Mouse (Mus musculus) kidney, embryonic 14.5 days (tissue): ENCODE measurements around the gene Map2k5. TPM values are rescaled to one million over a fixed set of nuclear protein-coding genes. Genes with fewer than 3 reads are reported as not detected.
A peak's percentile ranks its signal among the peaks of the same experiment; 100 is the strongest.

ENCODE experiments used
- ATAC-seq: fragments of 200-750 bp; cut with Nextera tagmentation; 2 replicates; pipeline ENCODE4 v1.8.0; 2017; ENCODE audit warnings: moderate number of reproducible peaks, mild to moderate bottlenecking, moderate TSS enrichment, moderate library complexity; ENCODE audit not compliant: low FRiP score, low TSS enrichment
- H3K27ac ChIP-seq: fragments of 300-500 bp; sonication (generic); 2 replicates; pipeline ENCODE4 v1.5.1; 2014; ENCODE audit warnings: low read depth, mild to moderate bottlenecking, low read length, moderate library complexity, mixed read lengths
- H3K27me3 ChIP-seq: fragments of 300-500 bp; sonication (generic); 2 replicates; pipeline ENCODE4 v1.6.1; 2014; ENCODE audit warnings: mild to moderate bottlenecking, low read length; ENCODE audit not compliant: control insufficient read depth, insufficient read depth
- H3K36me3 ChIP-seq: fragments of 300-500 bp; sonication (generic); 2 replicates; pipeline ENCODE4 v1.6.1; 2014; ENCODE audit warnings: low read length, mixed read lengths; ENCODE audit not compliant: control insufficient read depth, insufficient read depth
- H3K4me1 ChIP-seq: fragments of 300-500 bp; sonication (generic); 2 replicates; pipeline ENCODE4 v1.6.1; 2014; ENCODE audit warnings: low read length, mixed read lengths; ENCODE audit not compliant: control insufficient read depth, insufficient read depth
- H3K4me2 ChIP-seq: fragments of 300-500 bp; sonication (generic); replicated peaks from 2 replicates; pipeline ENCODE4 v1.6.1; 2014; ENCODE audit warnings: low read depth, mild to moderate bottlenecking, low read length
- H3K4me3 ChIP-seq: fragments of 300-500 bp; sonication (generic); 2 replicates; pipeline ENCODE4 v1.5.1; 2014; ENCODE audit warnings: mild to moderate bottlenecking, low read length
- H3K9ac ChIP-seq: fragments of 300-500 bp; sonication (generic); 2 replicates; pipeline ENCODE4 v1.6.1; 2014; ENCODE audit warnings: low read depth, mild to moderate bottlenecking, low read length, moderate library complexity
- H3K9me3 ChIP-seq: fragments of 300-500 bp; sonication (generic); 2 replicates; pipeline ENCODE4 v1.6.1; 2016; ENCODE audit warnings: low read length; ENCODE audit not compliant: control insufficient read depth
- WGBS: fragments of 180-500 bp; shearing (Covaris S2); extraction: QIAGEN DNeasy Blood & Tissue Kit; methylation state at CpG from one replicate; pipeline ENCODE4 v1.1.7; 2014; 5-methylcytosine and 5-hydroxymethylcytosine counted together
- polyA plus RNA-seq: library from polyadenylated mRNA; unstranded; fragments of >200 nt; fragmentation: Nextera tagmentation; extraction: Ambion mirVana; gene quantifications from 2 replicates; pipeline ENCODE4 v1.2.1, GENCODE M21; 2014

Gene Map2k5
- polyA plus RNA-seq, 1 experiment from 2014 or later = 40.3 TPM

DNA sequence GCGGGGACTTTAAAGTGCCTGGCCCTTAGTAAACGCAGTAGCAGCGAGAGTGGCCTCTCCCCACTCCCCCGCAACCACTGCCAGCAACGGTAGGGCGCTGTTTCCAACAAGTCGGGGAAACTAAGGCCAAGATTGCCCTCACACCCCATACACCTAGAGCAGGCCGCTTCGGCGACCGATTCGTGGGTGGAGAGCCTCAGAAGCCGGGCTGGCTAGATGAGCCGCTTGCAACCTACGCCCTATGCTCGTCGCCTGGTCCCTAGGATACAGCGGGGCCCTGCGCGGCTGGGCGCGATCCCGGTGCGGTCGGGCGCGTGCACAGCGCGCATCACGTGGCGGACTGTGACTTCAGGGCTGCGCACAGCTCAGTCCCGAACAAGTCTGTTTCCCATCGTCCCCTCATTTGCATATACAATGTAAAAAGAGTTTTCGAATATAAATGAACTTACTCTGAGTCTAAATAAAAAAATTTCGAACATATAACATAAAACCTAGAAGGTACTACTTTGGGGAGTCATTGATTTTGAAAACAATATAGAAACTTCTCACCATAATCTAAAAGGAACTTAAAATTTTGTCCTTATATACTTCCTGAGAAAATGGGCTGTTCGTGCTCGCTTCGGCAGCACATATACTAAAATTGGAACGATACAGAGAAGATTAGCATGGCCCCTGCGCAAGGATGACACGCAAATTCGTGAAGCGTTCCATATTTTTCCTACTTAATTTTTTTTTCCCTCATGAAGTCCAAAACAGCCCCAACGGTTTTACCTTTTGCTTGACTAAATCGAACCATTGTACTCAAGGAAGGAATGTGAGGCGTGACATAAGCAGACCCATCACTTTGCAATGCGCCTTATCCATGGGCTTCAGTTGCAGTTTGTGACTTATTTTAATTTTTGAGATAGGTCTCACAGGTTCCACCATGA is 244.8 kb downstream of the Map2k5 start:
- Histone ChIP-seq H3K4me2 (peak overlapping the region; percentile 88), H3K27ac (peak overlapping the region; percentile 65; the same call in 1 of the 2 replicates), H3K4me1 (peaks cover 12% of the 10 kb centered on the region), H3K9ac (peak overlapping the region; percentile 76), H3K36me3 (no peaks in the 10 kb centered on the region), H3K9me3 (no peaks in the 10 kb centered on the region), H3K4me3 (peak overlapping the region; percentile 68), H3K27me3 (peaks cover 46% of the 10 kb centered on the region)
- peak; percentile 98 for ATAC-seq
- WGBS = 1% methylated on average over 48 of the region's 48 CpGs

DNA sequence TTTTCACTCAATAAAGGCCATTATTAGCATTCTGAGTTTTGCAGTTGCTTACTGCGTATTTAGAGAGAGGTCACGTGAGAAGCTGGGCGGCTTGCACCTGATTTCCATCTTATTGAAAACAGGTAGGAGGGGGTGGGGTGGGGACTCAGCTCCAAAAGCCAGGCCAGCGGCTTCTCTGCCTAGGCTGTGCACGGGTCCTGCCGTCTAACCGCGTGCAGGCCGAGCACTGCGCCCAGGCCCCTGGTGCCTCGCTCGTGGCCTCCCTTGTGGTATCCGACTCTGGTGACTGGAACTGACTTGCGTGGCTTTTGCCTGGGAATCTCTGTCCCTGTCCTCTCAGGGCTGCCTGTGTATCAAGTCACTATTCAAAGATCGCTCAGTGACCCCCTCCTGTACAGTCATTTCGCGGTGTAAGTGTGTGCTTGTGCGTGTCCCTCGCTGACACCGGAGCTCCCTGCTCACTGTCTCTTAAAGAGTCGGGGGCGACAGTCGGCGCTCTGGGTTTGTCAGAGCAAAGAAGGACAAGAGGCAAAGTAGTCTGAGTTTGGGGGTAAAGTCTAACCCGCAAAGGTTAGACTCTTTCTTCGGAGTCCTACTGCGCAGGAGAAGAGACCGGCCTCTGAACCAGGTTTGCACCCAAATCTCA is 245.6 kb downstream of the Map2k5 start:
- peak overlapping the region; percentile 65; the same call in 1 of the 2 replicates for H3K27ac ChIP-seq
- peak overlapping the region; percentile 68 for H3K4me3 ChIP-seq
- H3K27me3 ChIP-seq = peaks cover 38% of the 10 kb centered on the region
- ATAC-seq = peak; percentile 20
- H3K4me1 ChIP-seq = peaks cover 12% of the 10 kb centered on the region
- H3K36me3 ChIP-seq = no peaks in the 10 kb centered on the region
- H3K9me3 ChIP-seq = no peaks in the 10 kb centered on the region
- peak overlapping the region; percentile 76 for H3K9ac ChIP-seq
- peak overlapping the region; percentile 88 for H3K4me2 ChIP-seq
- 2% methylated on average over 28 of the region's 28 CpGs for WGBS

DNA sequence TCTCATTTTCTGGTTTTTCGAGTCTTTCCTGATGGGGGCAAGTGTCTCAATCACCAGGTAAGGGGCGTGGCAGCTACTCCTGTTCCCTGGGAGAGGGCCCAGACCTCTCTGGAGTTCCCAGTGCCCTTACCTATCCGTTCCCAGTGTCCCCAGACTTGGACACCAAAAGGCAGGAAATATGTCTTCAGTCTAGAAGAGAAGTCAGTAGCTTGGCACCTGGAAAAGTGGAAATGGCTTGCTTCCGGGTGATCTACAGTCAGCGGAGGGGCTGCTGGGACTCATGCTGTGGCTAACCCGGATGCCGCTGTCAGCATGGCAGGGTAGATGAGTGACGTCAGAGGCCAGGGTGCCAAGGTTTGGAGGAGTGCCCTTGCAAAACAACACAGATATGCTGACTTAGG is 248.1 kb downstream of the Map2k5 start:
- WGBS = 79% methylated on average over 8 of the region's 8 CpGs
- Histone ChIP-seq H3K4me1 (peaks cover 9% of the 10 kb centered on the region; the same call in 1 of the 2 replicates), H3K27me3 (peaks cover 13% of the 10 kb centered on the region), H3K4me2 (no peak overlapping the region), H3K36me3 (no peaks in the 10 kb centered on the region), H3K9me3 (no peaks in the 10 kb centered on the region), H3K9ac (no peak overlapping the region), H3K27ac (no peak overlapping the region), H3K4me3 (no peak overlapping the region)
- no peak for ATAC-seq

DNA sequence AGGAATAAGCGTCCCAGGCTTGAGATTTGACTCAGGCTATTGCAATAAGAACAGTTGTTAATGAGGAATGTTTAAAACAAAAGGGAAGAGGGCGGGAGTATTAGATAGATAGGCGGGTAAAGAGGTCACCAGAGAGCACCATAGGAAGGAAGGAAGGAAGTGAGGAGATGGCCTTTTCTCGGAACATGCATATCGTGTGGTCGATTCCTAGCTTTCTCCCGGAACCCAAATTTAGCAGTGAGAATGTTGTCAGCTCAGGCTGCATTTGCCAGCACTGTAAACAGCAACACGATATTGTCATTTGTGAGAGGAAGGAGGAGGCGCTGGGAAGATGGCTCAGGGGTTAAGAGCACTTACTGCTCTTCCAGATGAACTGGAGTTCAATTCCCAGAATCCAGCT is 253.2 kb downstream of the Map2k5 start:
- no peaks in the 10 kb centered on the region for H3K9me3 ChIP-seq
- H3K9ac ChIP-seq = no peak overlapping the region
- H3K27me3 ChIP-seq = no peaks in the 10 kb centered on the region
- WGBS = 37% methylated on average over 9 of the region's 9 CpGs
- peaks cover 6% of the 10 kb centered on the region; the same call in 1 of the 2 replicates for H3K4me1 ChIP-seq
- H3K4me2 ChIP-seq = no peak overlapping the region
- no peak overlapping the region for H3K4me3 ChIP-seq
- no peak for ATAC-seq
- H3K27ac ChIP-seq = no peak overlapping the region
- H3K36me3 ChIP-seq = no peaks in the 10 kb centered on the region

DNA sequence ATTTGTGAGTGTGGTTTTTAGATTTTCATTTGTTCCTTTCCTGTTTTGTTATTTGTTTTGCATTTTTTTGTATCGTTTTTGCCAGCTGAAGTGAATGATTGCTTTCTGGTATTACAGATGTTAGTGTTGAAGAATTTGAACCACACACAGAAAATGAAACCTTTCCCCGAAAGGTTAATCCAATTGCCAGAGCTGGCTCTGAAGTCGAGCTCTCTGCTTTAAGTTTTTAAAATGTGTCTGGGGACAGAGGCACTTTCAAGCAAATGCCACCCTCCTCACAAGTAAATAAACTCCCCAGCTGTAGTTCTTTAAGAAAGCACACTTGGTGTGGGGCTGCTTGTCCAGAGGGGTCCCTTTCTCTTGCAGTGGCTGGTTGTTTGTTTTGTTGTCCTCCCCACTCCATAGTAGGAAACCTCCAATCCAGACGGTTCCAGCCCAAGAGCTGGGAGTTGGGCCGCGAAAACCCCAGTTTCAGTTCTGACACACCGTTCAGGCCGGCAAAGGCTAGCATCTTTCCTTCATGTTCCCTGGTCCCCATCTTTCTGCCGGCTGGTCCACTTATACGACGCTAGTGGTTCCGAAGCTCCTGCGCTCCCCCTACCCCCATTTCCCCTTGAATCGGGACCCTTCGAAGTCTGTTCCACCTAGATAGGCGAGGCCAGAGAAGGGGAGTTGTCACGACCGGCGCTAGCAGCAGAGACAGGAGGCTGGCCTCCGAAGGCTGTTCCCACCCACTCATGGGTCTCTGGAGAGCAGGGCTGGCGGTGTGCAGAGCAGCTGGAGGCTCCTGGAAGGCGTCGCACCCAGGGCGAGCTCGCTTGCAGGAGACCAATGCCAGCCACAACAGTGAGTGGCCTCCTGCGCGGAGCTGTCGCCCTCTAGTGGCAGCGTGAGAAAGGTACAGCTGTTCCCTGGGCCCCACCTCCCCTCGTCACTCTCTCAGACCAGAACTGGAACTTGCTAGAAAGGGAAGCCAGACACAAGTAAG is 254.0 kb downstream of the Map2k5 start:
- H3K9me3 ChIP-seq = no peaks in the 10 kb centered on the region
- peak overlapping the region; percentile 44 for H3K4me3 ChIP-seq
- no peaks in the 10 kb centered on the region for H3K36me3 ChIP-seq
- peak overlapping the region; percentile 85 for H3K4me2 ChIP-seq
- peaks cover 6% of the 10 kb centered on the region; the same call in 1 of the 2 replicates for H3K4me1 ChIP-seq
- H3K27ac ChIP-seq = peak overlapping the region; percentile 74; the same call in 1 of the 2 replicates
- no peaks in the 10 kb centered on the region for H3K27me3 ChIP-seq
- ATAC-seq = peak; percentile 99
- peak overlapping the region; percentile 66 for H3K9ac ChIP-seq
- 6% methylated on average over 30 of the region's 30 CpGs for WGBS

DNA sequence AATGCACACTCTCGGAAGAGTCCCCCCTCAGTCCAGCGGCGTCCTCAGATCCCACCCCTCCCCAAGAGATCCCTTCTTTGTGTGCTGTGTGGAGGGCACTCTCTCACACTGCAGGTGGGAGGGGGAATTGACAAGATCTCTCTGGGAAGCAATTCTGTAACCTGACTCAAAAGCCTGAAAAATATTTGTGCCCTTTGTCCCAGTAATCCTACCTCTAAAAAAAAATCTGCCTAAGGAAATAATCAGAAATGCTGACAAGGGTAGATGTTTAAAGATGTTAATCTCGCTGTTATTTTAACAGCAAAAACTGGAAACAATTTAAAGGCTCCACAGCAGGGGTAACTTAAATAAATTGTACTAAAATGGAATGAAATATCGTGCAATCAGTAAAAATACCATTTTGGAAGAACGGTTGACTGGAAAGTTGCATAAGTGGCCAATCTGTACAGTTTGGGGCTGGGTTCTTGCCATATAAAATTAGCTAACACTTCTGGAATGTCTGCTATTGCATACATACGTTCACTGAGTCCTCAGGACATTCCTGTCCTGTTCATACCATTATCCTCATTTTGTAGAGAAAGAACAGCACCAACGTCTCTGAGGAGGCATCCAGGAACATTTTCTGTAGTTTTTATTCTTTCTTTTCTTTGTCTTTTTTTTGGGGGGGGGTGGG is 255.4 kb downstream of the Map2k5 start:
- Histone ChIP-seq H3K27ac (no peak overlapping the region), H3K27me3 (no peaks in the 10 kb centered on the region), H3K36me3 (no peaks in the 10 kb centered on the region), H3K4me2 (no peak overlapping the region), H3K4me1 (peaks cover 6% of the 10 kb centered on the region; the same call in 1 of the 2 replicates), H3K9me3 (no peaks in the 10 kb centered on the region), H3K4me3 (no peak overlapping the region), H3K9ac (no peak overlapping the region)
- no peak for ATAC-seq
- WGBS = 72% methylated on average over 8 of the region's 8 CpGs

DNA sequence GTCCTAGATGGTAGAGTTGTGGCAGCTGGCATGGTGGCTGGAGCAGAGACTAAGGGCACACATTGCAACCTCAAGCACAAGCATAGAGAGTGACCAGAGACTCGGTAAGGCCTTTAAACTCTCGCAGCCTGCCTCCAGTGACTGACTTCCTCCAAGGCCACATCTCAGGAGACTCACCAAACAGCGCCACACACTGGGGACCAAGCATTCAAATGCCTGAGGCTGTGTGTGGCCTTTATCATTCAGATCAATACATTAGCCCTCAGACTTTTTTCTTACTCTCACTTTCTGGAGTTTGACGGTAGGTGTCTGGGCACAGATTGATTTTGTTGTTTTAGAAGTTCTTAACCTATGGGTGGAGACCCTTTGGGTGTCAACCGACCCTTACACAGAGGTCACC is 259.3 kb downstream of the Map2k5 start:
- no peak overlapping the region for H3K9ac ChIP-seq
- 67% methylated on average over 5 of the region's 5 CpGs for WGBS
- no peaks in the 10 kb centered on the region for H3K27me3 ChIP-seq
- ATAC-seq = no peak
- no peak overlapping the region for H3K4me2 ChIP-seq
- H3K36me3 ChIP-seq = no peaks in the 10 kb centered on the region
- peaks cover 7% of the 10 kb centered on the region; the same call in 1 of the 2 replicates for H3K4me1 ChIP-seq
- H3K27ac ChIP-seq = no peak overlapping the region
- no peaks in the 10 kb centered on the region for H3K9me3 ChIP-seq
- no peak overlapping the region for H3K4me3 ChIP-seq
